Mouse (Mus musculus) E14TG2a.4 (cell line): ENCODE data around the gene Pds5a.

Source experiments
- H3K27me3 ChIP-seq: 2 replicates; pipeline ENCODE4 v1.6.1; 2014; ENCODE audit warnings: low read length, control low read depth; ENCODE audit not compliant: insufficient read depth
- H3K36me3 ChIP-seq: 2 replicates; pipeline ENCODE4 v1.6.1; 2014; ENCODE audit warnings: low read length, control low read depth; ENCODE audit not compliant: insufficient read depth
- H3K4me1 ChIP-seq: replicated peaks from 2 replicates; pipeline ENCODE4 v1.6.1; 2014; ENCODE audit warnings: low read depth, low read length, control low read depth
- H3K4me3 ChIP-seq: replicated peaks from 2 replicates; pipeline ENCODE4 v1.5.1; 2014; ENCODE audit warnings: mild to moderate bottlenecking, low read length
- H3K9me3 ChIP-seq: 2 replicates; pipeline ENCODE4 v1.6.1; 2014; ENCODE audit warnings: low read length, control low read depth
- CTCF ChIP-seq: conservative IDR thresholded peaks from 2 replicates; pipeline ENCODE4 v1.5.1; 2014; ENCODE audit warnings: low read length
- NANOG ChIP-seq: IDR thresholded peaks from 2 replicates; pipeline ENCODE4 v1.6.1; 2014; ENCODE audit warnings: borderline replicate concordance, low read length, mixed read lengths
- POU5F1 ChIP-seq: IDR thresholded peaks from 2 replicates; pipeline ENCODE4 v1.6.1; 2014; ENCODE audit warnings: low read length, borderline replicate concordance

Pds5a gene

DNA sequence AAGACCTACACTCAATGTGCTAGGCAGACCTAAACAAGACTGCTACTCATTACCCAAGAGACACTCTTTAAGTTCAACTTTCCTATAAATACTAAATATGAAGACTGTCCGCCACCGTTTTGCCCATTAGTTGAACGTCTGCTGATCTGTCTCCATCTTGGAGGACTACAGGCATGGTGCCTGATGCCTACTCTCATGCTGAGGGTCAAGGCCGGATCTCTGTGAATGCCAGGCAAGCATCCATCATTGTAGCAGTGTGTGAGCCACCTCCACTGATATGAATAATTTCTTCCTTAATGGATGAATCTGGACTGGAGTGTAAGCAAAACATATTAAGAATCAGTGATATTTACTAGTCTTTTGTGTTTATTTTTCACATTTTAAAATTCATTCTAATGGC, 87.5 kb downstream of the Pds5a start:
- TF ChIP-seq CTCF: no peak
- TF ChIP-seq POU5F1: no peak
- no peak for TF ChIP-seq NANOG
- Histone ChIP-seq H3K27me3 (no peaks in the 10 kb centered on the region), H3K4me3 (no peak overlapping the region), H3K9me3 (no peaks in the 10 kb centered on the region), H3K36me3 (peaks cover 80% of the 10 kb centered on the region), H3K4me1 (peaks cover 20% of the 10 kb centered on the region)

GRCm38 (mm10) chr5:65609769-65610168, 88.3 kb downstream of the Pds5a start:
- Histone ChIP-seq H3K4me1 (peaks cover 15% of the 10 kb centered on the region; the same call in 1 of the 2 replicates), H3K36me3 (peaks cover 80% of the 10 kb centered on the region), H3K27me3 (no peaks in the 10 kb centered on the region), H3K9me3 (no peaks in the 10 kb centered on the region), H3K4me3 (no peak overlapping the region)
- TF ChIP-seq NANOG: no peak

GRCm38 (mm10) chr5:65606820-65607219, 91.3 kb downstream of the Pds5a start:
- no peak for TF ChIP-seq POU5F1
- TF ChIP-seq CTCF: no peak
- no peak for TF ChIP-seq NANOG
- 0 out of 2 replicates have a peak, but pooled peaks cover 3% of the 10 kb centered on the region for H3K4me1 ChIP-seq
- H3K9me3 ChIP-seq: no peaks in the 10 kb centered on the region
- H3K27me3 ChIP-seq: no peaks in the 10 kb centered on the region
- no peak overlapping the region for H3K4me3 ChIP-seq
- H3K36me3 ChIP-seq: peaks cover 63% of the 10 kb centered on the region

- no peak overlapping the region for H3K4me3 ChIP-seq
- H3K9me3 ChIP-seq: no peaks in the 10 kb centered on the region
- H3K4me1 ChIP-seq: peaks cover 31% of the 10 kb centered on the region
- TF ChIP-seq NANOG (no peak), CTCF (no peak), POU5F1 (no peak)
- H3K36me3 ChIP-seq: peaks cover 73% of the 10 kb centered on the region
- no peaks in the 10 kb centered on the region for H3K27me3 ChIP-seq
Observed at GRCm38 (mm10) chr5:65599681-65600080, 98.4 kb downstream of the Pds5a start.

DNA sequence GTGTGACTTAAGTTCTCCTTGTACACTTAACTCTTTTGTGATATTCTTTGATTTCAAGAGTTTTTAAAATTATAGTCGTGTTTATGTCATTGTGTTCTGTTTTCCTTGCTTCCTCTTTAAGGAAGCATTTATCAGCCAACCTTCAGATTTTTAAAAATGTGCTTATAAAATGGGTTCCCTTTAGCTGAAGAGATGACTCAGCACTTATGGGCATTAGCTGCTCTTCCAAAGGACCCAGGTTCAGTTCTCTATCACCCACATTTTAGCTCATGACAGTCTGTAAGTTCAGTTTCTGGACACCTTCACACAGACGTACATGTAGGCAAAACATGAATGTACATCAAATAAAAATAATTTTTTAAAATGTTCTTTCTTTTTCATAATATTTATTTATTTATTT, 105.7 kb downstream of the Pds5a start:
- Histone ChIP-seq H3K4me3 (no peak overlapping the region), H3K27me3 (no peaks in the 10 kb centered on the region), H3K4me1 (no peaks in the 10 kb centered on the region; the same call in 1 of the 2 replicates), H3K36me3 (peaks cover 78% of the 10 kb centered on the region), H3K9me3 (no peaks in the 10 kb centered on the region)
- TF ChIP-seq NANOG (no peak), CTCF (no peak), POU5F1 (no peak)

DNA sequence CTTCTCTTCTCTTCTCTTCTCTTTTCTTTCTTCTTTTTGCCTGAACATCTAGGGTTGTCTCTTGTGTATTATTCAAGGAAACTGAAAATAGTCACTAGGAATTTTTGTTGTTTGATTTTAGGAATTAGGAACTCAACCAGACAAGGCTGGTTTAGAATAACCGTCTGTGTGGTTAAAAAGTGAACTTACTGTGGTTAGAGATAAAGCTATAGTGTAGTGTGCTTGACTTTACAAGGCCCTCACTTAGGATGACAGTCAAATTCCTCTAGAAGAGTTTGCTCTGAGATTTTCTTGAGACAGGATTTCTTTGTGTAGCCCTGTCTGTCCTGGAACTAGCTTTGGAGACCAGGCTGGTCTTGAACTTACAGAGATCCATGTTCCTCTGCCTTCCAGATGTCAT, 107.9 kb downstream of the Pds5a start:
- Histone ChIP-seq H3K9me3 (no peaks in the 10 kb centered on the region), H3K36me3 (peaks cover 72% of the 10 kb centered on the region), H3K4me3 (no peak overlapping the region), H3K27me3 (no peaks in the 10 kb centered on the region), H3K4me1 (no peaks in the 10 kb centered on the region; the same call in none of the 2 replicates)
- no peak for TF ChIP-seq CTCF
- TF ChIP-seq NANOG: no peak
- no peak for TF ChIP-seq POU5F1

DNA sequence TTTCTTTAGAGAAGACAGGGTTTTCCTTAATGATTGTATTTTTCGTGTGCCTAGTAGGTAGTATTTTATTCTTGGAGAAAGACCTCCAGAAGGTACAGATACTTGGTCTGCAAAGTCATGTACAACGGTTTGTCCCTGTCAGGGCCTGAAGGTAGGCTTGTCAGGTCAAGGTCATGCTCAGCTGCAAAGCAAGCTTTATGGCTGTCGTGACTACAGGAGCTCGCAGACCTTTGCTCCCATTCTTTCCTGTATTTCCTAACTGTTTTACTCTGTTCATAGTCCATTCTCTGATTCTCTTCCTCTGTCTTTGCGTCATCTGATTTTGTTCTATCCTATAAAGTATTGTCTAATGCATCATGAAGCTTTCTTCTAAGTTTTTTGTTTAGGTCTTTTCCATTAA, 111.8 kb downstream of the Pds5a start:
- no peaks in the 10 kb centered on the region for H3K27me3 ChIP-seq
- H3K4me1 ChIP-seq: no peaks in the 10 kb centered on the region; the same call in none of the 2 replicates
- H3K4me3 ChIP-seq: no peak overlapping the region
- peaks cover 60% of the 10 kb centered on the region for H3K36me3 ChIP-seq
- TF ChIP-seq CTCF (no peak), NANOG (no peak), POU5F1 (no peak)
- H3K9me3 ChIP-seq: no peaks in the 10 kb centered on the region

GRCm38 (mm10) chr5:65578545-65578944, 119.5 kb downstream of the Pds5a start:
- Histone ChIP-seq H3K27me3 (no peaks in the 10 kb centered on the region), H3K4me1 (peaks cover 13% of the 10 kb centered on the region; the same call in 1 of the 2 replicates), H3K4me3 (no peak overlapping the region), H3K36me3 (peaks cover 72% of the 10 kb centered on the region), H3K9me3 (no peaks in the 10 kb centered on the region)
- no peak for TF ChIP-seq CTCF
- no peak for TF ChIP-seq NANOG
- no peak for TF ChIP-seq POU5F1

DNA sequence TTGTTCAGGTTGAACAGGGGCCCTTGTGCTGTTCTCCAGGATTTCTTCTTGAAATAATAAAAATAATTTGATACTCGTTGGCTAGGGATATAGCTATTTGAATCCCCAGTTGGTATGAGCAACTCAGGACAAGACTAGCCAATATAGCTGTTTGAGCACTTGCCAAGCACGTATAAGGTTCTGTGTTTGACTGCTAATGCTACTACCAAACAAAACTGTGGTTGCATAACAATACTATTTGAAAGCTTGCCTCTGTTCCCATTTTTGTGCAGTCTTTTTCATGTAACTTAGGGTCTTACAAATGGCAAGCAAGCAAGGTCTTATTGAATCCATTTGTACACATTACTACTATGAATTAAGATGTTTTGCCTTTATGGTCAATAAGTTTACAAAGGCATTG, 122.2 kb downstream of the Pds5a start:
- Histone ChIP-seq H3K36me3 (peaks cover 67% of the 10 kb centered on the region), H3K4me1 (peaks cover 18% of the 10 kb centered on the region; the same call in 1 of the 2 replicates), H3K4me3 (no peak overlapping the region), H3K9me3 (no peaks in the 10 kb centered on the region), H3K27me3 (no peaks in the 10 kb centered on the region)
- no peak for TF ChIP-seq NANOG
- no peak for TF ChIP-seq CTCF
- TF ChIP-seq POU5F1: no peak
